Mouse (Mus musculus): ENCODE results near the gene Lrrc10.
"Not testable (repeated sequence)": the region's sequence is repeated elsewhere in the genome, so short reads cannot be mapped to it uniquely, and the experiment has no call there.

Gene Lrrc10

DNA sequence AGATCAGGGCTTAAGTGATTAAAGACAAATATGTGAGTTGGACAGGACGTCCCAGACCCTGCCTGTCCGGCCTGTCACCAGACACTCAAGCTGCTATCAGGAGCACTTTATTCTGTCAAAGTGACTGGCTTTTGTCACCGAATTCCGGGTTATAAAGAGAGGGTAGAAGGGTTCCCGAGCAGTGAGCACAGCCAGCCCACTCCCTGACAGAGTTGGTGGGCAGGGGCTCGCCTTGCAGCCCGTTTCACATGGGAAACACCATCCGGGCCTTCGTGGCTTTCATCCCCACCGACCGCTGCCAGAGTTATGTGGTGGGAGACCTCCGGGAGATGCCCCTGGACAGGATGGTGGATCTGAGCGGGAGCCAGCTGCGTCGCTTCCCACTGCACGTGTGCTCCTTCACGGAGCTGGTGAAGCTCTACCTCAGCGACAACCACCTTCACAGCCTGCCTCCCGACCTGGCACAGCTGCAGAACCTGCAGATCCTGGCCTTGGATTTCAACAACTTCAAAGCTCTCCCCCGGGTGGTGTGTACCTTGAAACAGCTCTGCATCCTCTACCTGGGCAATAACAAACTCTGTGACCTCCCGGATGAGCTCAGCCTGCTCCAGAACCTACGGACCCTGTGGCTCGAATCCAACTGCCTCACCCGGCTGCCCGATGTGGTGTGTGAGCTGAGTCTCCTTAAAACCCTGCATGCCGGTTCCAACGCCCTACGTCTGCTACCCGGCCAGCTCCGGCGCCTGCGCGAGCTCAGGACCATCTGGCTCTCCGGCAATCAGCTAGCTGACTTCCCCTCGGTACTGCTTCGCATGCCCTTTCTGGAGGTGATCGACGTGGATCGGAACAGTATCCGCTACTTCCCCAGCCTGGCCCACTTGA is at the start of gene Lrrc10:
Gene Lrrc10, plus strand, starts transcription at position 167 of the 882 bp plus-strand sequence.
- DNase-seq (ENCODE audit: low spot score), result no peak

DNA sequence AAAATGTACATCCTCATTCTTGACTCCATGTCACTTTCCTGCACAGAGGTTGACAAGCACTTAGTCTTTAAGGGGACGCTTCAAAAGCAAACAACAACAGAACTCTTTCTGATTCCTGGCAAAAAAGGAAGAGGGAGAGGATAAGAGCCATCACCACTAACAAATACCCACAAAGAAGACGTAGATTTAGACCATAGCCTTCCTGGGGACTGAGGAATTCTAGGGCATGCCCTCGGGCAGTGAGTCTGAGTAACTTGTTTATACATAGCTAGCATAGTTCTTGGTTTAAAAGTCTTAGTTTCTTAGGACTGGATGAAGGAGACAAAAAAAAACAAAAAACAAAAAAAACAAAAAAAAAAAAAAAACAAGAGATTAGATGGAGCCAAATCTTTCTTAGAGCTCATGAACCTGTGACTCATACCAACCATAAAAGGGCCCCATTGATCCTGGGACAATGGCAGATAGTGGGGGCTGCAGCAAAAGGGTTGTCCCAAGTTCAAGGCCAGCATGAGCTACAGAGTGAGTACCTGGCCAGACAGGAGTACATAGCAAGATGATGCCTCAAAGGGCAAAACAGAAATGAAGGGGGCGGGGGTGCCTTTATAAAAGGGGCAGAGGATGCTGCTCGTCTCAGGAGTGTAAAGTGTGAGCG is 49.4 kb upstream of the Lrrc10 start:
- DNase-seq (ENCODE audit: low spot score), result no peak

DNA sequence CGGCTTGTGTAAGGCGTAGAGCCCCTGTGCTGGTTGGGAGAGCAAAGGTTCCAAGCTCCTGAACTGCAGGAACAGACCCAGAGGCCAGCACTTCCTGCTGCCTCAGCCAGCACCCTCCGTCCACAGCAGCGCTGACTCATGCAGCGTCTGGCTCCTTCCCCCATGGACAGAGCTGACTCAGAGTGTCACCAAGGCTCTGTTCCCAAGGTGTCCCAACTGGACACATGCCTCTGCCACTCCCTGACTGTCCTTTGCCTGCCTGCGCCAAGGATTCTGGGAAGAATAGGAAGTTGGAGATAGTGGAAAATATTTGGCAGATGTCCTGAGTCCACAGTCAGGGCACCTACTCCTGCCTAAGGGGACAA is 48.9 kb upstream of the Lrrc10 start:
- peak; percentile 13 for DNase-seq (ENCODE audit: low spot score)

DNA sequence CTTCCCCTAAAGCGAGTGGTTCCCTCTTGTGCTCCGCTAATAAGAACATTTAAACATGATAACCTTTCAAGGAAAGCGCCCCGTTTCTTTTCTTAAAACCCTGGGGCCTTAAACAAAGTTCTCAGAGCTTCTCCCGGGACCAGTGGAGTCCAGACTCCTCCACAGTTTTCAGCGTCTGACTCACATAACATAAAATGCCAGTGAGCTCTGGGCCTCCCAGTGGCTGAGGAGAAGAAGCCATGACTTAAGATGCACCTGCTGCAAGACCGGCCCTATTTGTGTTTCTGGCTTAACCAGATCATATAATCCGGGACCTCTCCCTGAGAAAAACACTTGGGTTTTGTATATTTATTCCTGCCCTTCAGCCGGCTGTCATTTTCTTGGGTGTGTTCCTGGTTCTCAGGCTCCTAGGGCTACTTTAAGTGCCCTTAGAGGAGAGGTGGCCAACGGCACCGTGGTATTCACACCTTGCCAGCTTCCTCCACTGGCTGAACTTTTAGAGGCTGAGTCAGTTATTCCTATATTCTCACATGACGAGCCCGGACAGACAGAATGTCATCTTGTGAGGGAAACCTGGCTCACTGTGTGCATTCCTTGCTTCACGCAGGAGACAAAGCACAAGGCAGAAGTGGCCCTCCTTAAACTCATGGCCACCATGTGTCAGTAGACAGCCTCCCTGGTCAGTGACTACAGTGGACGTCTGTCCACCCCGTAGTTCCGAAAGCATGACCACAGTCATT is 46.3 kb upstream of the Lrrc10 start:
- no peak for DNase-seq (ENCODE audit: low spot score)

DNA sequence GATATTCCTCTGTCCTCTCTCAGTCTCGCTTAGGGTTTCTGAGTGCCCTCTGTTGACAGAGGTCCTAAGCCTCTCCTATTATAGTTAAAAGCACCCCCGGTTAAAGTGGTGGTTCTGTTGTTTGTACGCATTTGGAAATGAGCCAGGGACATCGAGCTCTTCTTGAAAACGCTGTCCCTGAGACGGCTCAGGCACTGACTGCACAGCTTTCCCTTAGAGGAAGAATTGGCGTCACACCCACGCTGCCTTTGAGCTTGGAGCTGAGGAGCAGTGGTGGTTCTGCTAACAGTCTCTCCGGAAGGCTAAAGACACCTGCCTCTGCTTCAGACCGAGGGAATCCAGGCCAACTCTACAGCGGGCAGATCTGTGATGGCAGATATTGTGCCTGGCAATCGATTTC is 44.2 kb upstream of the Lrrc10 start:
- no peak for DNase-seq (ENCODE audit: low spot score)

DNA sequence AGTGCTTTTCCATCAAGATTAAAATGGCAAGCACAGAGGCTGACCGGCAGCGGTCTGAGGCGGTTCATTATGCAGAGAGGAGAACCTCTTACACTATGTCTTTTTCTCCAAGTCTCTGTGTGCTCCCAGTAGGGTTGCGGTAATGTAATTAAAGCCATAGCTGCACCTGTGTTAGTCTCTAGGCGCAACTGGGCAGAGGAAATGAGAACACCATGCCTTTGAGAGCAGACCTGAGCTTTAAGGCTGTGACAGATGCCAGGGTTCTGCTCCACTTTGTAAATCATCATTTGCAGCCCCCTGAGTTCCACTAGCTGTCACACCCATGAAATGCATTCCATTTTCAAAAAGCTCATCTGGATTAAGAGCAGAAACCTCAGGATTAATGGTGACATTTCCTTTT is 40.4 kb upstream of the Lrrc10 start:
- DNase-seq (ENCODE audit: low spot score), result no peak

DNA sequence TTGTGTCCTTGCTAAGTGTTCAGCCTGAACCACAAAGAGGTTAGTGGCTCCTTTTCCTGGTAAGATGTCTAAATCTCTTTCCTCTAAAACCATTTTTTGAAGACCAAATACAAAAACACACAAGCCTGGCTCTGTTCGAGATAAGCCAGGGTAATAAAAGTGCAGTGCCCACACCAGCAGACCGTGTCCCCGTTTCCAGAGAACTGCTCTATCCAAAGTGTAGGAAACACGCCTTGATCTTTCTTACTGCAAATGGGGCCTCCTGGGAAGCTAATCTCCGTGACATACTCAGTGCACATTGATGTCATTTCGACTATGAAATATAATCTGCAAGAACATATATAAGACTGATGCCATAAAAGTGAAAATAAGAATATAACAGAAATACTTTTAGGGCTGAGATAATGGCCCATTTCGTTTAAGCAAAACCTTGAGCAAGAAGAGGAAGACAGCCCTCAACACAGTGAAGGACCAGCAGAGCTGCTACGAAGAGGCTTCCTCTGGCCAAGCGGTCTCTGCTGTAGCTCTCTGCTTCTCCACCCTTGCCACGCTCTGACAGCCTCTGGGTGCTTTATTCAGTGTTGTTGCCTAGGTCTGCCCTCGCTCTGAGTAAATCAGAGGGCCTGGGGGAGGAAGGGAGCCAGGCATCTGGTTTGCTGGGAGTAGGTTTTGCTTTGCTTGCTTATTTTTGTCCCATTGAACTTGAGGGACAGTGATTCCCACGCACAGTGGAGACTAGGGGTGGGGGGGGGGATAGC is 39.3 kb upstream of the Lrrc10 start:
- no peak for DNase-seq (ENCODE audit: low spot score)

DNA sequence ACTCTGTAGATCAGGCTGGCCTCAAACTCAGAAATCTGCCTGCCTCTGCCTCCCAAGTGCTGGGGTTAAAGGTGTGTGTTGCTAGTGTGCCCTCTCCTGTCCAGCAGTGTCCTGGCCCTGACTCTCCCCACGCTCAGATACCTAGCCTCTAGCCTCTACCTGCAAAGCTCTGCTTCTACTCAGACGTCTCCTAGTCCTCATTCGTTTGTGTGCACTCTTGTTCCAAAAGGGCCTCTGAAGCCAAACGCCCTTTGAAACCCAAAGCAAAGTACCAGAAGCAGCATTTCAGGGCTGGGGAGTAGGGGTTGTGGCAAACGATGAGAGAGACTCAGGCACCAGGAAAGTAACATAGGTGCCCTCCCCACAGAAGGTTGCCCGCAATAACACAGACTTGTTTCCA is 35.5 kb upstream of the Lrrc10 start:
- DNase-seq (ENCODE audit: low spot score), result no peak

DNA sequence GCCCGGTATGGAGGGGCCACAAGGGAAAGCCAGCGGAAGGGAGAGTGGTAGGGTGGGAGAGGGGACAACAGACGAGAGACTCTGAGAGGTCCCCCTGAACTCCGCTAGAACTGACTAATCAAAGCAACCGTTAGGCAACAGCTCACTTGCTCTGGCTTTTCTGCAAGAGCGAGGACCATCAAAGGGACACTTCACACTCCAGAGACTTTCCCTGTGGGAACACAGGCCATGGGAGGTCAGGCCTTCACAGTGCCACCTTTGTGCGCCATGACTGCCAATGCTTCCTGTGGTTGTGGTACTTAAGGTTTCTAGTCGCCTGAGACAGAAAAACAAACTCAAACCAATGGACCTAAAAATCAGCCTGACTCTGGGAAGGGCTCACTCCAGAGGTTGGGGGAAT is 34.1 kb upstream of the Lrrc10 start:
- no peak for DNase-seq (ENCODE audit: low spot score)

DNA sequence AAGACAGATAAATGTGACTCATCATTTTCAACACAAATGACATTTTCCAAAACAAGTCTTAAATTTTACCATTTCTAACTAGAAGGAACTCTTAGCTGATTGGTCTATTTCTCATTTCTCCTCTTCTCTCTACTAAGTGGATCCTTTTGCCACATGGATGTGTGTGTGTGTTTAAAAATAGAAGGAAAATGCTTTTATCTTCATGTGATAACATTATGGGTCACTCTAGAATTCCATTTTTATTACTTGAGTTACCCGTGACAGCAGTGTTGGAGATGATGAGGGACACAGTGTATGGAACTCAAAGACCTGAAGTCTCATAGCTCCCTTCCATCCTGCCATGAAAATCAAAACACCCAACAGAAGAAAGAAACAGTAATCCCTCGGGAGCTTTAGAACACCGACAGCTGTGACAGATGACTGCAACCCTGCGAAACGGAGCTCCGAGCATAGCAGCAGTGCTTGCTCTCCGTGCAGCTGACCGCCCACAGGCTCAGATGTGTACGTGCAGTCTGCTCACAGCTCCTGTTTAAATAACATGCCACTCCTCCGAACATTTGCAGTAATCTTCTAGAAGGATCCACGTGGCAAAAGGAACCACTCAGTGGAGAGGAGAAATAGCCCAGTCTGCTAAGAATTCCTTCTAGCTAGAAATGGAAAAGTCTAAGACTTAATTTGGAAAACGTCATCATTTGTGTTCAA is 31.3 kb upstream of the Lrrc10 start:
- DNase-seq (ENCODE audit: low spot score), result no peak

DNA sequence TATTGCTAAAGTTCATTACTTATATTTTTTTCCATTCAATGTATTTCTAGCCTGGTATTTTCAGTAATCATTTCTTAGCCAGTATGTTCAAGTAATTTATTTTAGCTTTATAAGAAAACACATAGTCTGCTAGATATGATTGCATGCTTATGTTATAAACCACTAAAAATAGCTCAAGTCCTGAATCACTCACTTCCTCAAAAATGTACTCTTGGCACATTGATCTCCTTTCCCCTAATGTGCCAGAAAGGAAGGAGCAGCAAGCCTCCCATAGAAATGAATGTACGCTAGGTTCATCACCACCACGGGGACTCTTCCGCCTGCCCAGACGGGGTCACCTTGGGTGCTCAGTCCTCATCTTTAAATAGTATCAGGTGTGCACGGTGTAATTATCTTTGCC is 30.6 kb upstream of the Lrrc10 start:
- no peak for DNase-seq (ENCODE audit: low spot score)

DNA sequence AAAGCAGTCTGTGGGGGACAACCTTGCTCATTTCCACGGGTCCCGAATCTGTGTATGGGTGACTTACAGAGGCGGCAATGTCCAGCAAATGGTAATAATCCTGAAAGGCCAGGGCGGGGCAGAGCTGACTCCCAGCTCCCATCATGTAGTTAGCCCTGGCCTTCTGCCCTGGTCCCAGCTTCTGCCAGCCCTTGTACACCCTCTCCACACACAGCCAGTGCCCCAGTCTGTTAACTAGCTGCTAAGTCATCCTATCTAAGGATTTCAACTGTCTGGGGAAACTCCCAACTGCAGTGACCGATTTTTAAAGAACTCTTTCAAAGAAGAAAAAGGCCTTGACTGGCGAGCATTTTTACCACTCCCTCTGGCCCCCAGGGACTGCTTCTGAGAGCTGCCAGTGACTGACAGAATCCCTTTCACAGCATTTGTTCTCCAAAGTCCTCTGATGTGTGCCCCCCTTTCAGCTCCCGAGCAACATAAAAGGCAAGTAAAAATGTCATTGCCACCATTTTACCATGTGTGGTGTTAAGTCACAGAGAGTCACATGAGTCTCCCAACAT is 26.8 kb upstream of the Lrrc10 start:
- no peak for DNase-seq (ENCODE audit: low spot score)

DNA sequence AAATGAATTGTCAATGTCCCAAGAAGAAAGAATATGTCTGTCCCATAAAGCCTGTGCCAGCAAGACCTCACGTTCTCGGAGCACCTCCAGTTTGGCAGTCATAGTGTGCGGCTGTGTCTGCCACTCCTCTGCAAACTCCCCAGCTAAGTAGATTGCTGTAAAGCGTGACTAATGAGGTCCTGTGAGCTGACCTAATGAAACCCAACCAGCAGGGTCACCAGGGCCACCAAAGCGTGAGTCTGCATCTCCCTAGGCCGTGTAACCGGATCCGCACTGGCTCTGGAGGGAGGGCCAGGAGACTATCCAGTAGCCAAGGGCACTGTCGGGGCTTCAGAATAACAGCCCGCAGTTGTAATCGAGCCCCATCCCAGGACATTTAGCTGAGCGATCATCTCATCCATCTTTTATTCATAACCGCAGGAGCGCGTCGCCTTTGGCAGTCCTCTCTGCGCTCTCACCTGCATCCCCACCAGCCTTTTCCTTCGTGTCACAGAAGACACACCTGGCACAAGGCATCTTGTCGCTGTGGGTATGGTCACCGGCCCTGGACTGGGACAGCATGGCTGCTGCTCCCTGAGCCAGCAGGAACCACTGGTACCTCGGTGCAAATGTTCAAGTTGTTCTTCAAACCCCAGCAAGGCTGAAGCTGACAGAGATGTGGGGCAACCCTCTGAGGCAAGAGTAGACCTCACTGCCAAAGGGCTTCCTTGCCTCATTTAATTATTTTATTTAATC is 24.0 kb upstream of the Lrrc10 start:
- DNase-seq (ENCODE audit: low spot score), result no peak

DNA sequence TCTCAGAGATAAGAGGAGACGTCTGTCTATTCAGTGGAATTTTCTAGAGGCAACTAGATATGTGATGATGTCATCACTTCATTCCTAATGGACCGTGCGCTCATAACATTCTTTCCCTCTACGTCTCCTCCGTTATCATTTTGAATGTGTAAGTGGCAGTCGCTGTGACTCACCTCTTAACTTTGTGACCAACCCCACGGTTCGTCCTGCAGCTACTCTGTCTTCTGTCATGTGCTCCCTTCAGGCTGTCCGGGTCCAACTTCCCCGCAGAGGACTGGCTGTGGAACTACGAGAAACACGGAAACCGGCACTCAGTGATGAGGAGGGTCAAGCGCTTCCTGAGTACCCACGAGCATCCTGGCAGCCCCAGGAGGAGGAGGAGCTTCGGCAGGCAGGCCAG is 21.4 kb upstream of the Lrrc10 start:
- no peak for DNase-seq (ENCODE audit: low spot score)

DNA sequence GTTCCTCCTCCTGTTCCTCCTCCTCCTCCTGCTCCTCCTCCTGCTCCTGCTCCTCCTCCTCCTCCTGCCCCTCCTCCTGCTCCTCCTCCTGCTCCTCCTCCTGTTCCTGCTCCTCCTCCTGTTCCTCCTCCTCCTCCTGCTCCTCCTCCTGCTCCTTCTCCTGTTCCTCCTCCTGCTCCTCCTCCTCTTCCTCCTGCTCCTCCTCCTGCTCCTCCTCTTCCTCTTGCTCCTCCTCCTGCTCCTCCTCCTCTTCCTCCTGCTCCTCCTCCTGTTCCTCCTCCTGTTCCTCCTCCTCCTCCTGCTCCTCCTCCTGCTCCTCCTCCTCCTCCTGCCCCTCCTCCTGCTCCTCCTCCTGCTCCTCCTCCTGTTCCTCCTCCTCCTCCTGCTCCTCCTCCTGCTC is 19.4 kb upstream of the Lrrc10 start:
- not testable (repeated sequence) for DNase-seq (ENCODE audit: low spot score)

DNA sequence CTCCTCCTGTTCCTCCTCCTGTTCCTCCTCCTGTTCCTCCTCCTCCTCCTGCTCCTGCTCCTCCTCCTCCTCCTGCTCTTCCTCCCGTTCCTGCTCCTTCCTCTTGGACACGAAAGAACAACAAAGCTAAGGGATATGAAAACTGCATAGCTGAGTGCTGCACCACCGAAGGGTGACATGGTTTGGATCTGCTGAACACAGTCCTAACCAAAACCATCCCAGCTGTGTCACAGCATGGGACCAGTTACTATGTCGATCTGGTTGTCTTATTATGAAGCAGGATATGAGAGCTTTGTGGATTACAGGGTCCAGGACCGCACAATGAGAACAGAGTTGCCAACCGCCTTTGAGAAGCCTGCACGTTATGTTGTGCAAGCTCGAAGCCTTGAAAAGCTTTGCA is 19.0 kb upstream of the Lrrc10 start:
- no peak for DNase-seq (ENCODE audit: low spot score)

DNA sequence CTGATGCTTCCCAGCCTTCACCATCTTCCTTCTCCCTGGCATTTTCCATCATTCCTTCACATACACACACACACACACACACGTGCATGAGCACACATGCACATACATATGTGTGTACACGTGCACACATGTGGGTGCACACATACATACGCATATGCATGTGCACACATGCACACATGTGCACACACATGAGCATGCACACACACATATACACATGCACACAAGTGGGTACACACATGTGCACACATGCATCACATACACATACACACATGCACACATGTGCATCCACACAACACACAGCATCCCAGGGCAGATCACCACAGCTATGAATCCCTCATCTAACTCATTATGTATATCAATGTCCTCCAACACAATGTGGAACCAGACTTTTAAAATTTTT is 14.0 kb upstream of the Lrrc10 start:
- DNase-seq (ENCODE audit: low spot score), result no peak

DNA sequence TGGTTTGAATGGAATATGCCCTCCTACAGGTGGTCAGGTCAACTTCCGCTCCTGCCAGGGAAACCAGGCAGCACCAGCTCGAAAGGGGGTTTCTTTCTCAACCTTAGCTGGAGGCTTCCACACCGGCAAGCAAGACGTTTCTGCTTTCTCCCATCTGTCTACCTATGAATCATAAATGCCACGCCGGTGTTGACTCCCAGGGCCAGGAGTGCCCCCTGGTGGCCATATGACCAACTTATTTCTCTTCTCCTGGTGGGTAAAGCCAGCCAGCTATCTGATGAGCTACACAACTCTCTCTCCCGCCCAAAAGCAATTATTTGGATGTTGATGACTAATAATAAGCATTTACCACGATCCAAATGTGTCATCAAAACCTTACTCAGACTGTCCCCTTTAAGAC is 11.4 kb upstream of the Lrrc10 start:
- DNase-seq (ENCODE audit: low spot score), result peak; percentile 68

DNA sequence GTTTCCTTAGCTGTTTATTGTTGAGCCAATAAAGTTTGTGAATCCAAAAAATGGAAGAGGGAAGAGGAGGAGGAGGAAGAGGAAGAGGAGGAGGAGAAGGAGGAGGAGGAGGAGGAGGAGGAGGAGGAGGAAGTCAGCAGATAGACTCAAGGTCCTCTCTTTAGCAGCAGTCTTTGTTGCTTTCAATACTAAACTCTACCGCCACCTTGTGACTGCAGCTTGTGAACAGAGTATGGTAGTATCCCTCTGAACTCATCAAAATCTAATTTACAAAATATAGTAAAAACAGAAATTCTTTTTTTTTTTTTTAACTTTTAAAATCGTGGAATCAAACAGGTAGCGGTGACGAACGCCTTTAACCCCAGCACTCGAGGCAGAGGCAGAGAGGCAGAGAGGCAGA is 4.8 kb upstream of the Lrrc10 start:
- no peak for DNase-seq (ENCODE audit: low spot score)

DNA sequence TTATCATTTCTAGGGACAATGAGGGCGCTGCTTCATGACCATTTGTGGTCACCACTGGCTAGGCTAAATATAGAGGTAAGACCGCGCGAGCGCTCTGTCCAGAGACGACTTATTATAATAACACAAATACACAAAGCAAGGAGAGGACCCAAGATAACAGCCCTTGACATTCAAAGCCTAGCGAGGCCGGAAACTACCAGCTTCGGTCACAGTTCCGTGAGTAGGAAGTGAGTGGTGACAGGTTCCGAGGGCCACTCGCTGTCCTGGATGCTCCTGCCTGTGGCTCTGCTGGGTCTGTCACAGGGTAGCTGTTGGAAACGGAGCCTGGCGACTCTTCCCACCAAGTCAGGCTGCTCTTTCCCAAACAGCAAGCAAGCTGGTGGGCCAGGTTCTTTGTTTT is 2.8 kb upstream of the Lrrc10 start:
- no peak for DNase-seq (ENCODE audit: low spot score)

All from ovary, postnatal 14 days (tissue).